Mouse (Mus musculus) spleen, postnatal 14 days (tissue): ENCODE data around the gene 4921504E06Rik.

ENCODE experiments used
- DNase-seq, 2 experiments: peaks; one replicate each; pipeline ENCODE4 v3.0.0; 2021 to 2022; ENCODE audit warnings: low spot score in 2 of 2

Gene 4921504E06Rik

GRCm38 (mm10) chr2:19553821-19554592 is at the start of gene 4921504E06Rik:
Gene 4921504E06Rik (minus strand): TSS chr2:19553914.
- peak; percentile 3 to 7 for DNase-seq

GRCm38 (mm10) chr2:19601386-19601925 is 47.7 kb upstream of the 4921504E06Rik start:
- DNase-seq: no peak

- DNase-seq: no peak
Measured at GRCm38 (mm10) chr2:19600860-19601259, 47.1 kb upstream of the 4921504E06Rik start.

GRCm38 (mm10) chr2:19599801-19600200 is 46.1 kb upstream of the 4921504E06Rik start:
- no peak for DNase-seq

- no peak for DNase-seq
Measured at GRCm38 (mm10) chr2:19596988-19597387, 43.3 kb upstream of the 4921504E06Rik start.

- no peak for DNase-seq
Measured at GRCm38 (mm10) chr2:19596426-19596825, 42.7 kb upstream of the 4921504E06Rik start.

GRCm38 (mm10) chr2:19594856-19595255 is 41.1 kb upstream of the 4921504E06Rik start:
- no peak for DNase-seq

GRCm38 (mm10) chr2:19579846-19580245 is 26.1 kb upstream of the 4921504E06Rik start:
- DNase-seq: no peak

- DNase-seq: no peak
Measured at GRCm38 (mm10) chr2:19579180-19579579, 25.5 kb upstream of the 4921504E06Rik start.

GRCm38 (mm10) chr2:19562114-19562829 is 8.6 kb upstream of the 4921504E06Rik start:
- DNase-seq: no peak

- no peak for DNase-seq
Measured at GRCm38 (mm10) chr2:19560654-19561053, 6.9 kb upstream of the 4921504E06Rik start.

- no peak for DNase-seq
Measured at GRCm38 (mm10) chr2:19560071-19560470, 6.4 kb upstream of the 4921504E06Rik start.

GRCm38 (mm10) chr2:19551396-19551795 is 2.3 kb downstream of the 4921504E06Rik start:
- DNase-seq: no peak

- no peak for DNase-seq
Measured at GRCm38 (mm10) chr2:19540906-19541305, 12.8 kb downstream of the 4921504E06Rik start.

GRCm38 (mm10) chr2:19529428-19529827 is 24.3 kb downstream of the 4921504E06Rik start:
- DNase-seq: no peak

- peak in 1 of 2 experiments; percentile 36 for DNase-seq
Measured at GRCm38 (mm10) chr2:19528797-19529196, 24.9 kb downstream of the 4921504E06Rik start.

- DNase-seq: no peak
Measured at GRCm38 (mm10) chr2:19524071-19524470, 29.6 kb downstream of the 4921504E06Rik start.

GRCm38 (mm10) chr2:19521662-19522061 is 32.1 kb downstream of the 4921504E06Rik start:
- DNase-seq: peak in 1 of 2 experiments; percentile 33

GRCm38 (mm10) chr2:19520617-19521016 is 33.1 kb downstream of the 4921504E06Rik start:
- DNase-seq: no peak

GRCm38 (mm10) chr2:19519768-19520167 is 33.9 kb downstream of the 4921504E06Rik start:
- peak in 1 of 2 experiments; percentile 45 for DNase-seq

- DNase-seq: no peak
Measured at GRCm38 (mm10) chr2:19517952-19518351, 35.8 kb downstream of the 4921504E06Rik start.

- DNase-seq: no peak
Measured at GRCm38 (mm10) chr2:19512381-19512780, 41.3 kb downstream of the 4921504E06Rik start.

GRCm38 (mm10) chr2:19511032-19511431 is 42.7 kb downstream of the 4921504E06Rik start:
- DNase-seq: no peak
